Mouse (Mus musculus) heart, embryonic 16.5 days (tissue): ENCODE measurements around the gene Wdfy4. TPM values are rescaled to one million over a fixed set of nuclear protein-coding genes. Genes with fewer than 3 reads are reported as not detected.

Source experiments
- ATAC-seq: fragments of 200-750 bp; cut with Nextera tagmentation; replicated peaks from 2 replicates; pipeline ENCODE4 v1.8.0; 2017; ENCODE audit warnings: moderate number of reproducible peaks; ENCODE audit not compliant: insufficient read depth, low FRiP score; ENCODE audit errors: extremely low read depth
- H3K27ac ChIP-seq: fragments of 300-500 bp; sonication (generic); 2 replicates; pipeline ENCODE4 v1.5.1; 2014; ENCODE audit warnings: mild to moderate bottlenecking, low read length, control low read depth, moderate library complexity
- H3K27me3 ChIP-seq: fragments of 300-500 bp; sonication (generic); 2 replicates; pipeline ENCODE4 v1.6.1; 2014; ENCODE audit warnings: low read length, mixed read lengths; ENCODE audit not compliant: control insufficient read depth, insufficient read depth
- H3K36me3 ChIP-seq: fragments of 300-500 bp; sonication (generic); 2 replicates; pipeline ENCODE4 v1.6.1; 2014; ENCODE audit not compliant: control insufficient read depth, insufficient read depth
- H3K4me1 ChIP-seq: fragments of 300-500 bp; sonication (generic); 2 replicates; pipeline ENCODE4 v1.6.1; 2014; ENCODE audit warnings: low read length, mixed read lengths; ENCODE audit not compliant: control insufficient read depth, insufficient read depth
- H3K4me2 ChIP-seq: fragments of 300-500 bp; sonication (generic); 2 replicates; pipeline ENCODE4 v1.6.1; 2014; ENCODE audit warnings: low read depth, mild to moderate bottlenecking, control low read depth, low read length
- H3K4me3 ChIP-seq: fragments of 300-500 bp; sonication (generic); 2 replicates; pipeline ENCODE4 v1.5.1; 2014; ENCODE audit warnings: mild to moderate bottlenecking, control low read depth, low read length
- H3K9ac ChIP-seq: fragments of 300-500 bp; sonication (generic); 2 replicates; pipeline ENCODE4 v1.6.1; 2014; ENCODE audit warnings: low read length, control low read depth
- H3K9me3 ChIP-seq: fragments of 300-500 bp; sonication (generic); replicated peaks from 2 replicates; pipeline ENCODE4 v1.6.1; 2016; ENCODE audit warnings: low read length; ENCODE audit not compliant: control insufficient read depth
- WGBS: fragments of 180-500 bp; shearing (Covaris S2); extraction: QIAGEN DNeasy Blood & Tissue Kit; methylation state at CpG from one replicate; pipeline ENCODE4 v1.1.7; 2014; 5-methylcytosine and 5-hydroxymethylcytosine counted together
- polyA plus RNA-seq: library from polyadenylated mRNA; unstranded; fragments of >200 nt; fragmentation: Nextera tagmentation; extraction: Ambion mirVana; gene quantifications from 2 replicates; pipeline ENCODE4 v1.2.1, GENCODE M21; 2015

The Wdfy4 gene
- polyA plus RNA-seq, 1 experiment from 2014 or later: 1.2 TPM

DNA sequence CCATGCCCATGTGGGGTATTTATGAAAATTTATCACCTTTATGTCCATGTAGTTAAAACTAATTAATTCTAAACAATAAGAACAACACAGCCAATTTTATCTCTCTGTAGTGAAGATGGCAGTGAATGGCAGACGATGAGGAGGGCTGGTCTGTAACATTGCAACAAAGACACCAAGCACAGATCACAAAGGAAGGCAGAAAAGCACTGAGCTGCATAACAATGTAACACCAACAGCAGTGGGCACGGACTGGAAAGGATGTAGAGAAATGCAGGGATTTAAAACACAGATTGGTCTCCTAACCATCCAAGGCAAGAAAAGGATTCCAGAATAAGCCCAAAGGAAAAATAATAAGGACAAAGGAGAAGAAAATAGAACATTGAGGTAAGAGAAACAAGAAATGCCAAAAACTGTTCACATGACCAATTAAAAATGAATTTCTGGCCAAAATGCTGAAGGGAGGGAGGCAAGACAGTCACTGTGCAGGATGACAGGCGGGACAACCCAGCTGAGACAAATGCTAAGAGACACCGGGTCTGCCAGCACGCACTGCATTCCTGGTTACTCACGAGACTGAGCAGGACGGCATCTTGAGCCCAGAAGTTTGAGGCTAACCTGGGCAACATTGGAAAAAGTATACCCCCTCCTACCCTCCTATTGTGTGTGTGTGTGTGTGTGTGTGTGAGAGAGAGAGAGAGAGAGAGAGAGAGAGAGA lies 54.1 kb downstream of the Wdfy4 start:
- no peaks in the 10 kb centered on the region for H3K9me3 ChIP-seq
- no peak overlapping the region for H3K4me2 ChIP-seq
- H3K36me3 ChIP-seq: no peaks in the 10 kb centered on the region
- no peak overlapping the region for H3K4me3 ChIP-seq
- no peak overlapping the region for H3K9ac ChIP-seq
- no peaks in the 10 kb centered on the region for H3K27me3 ChIP-seq
- WGBS: 72% methylated on average over 7 of the region's 7 CpGs
- H3K27ac ChIP-seq: no peak overlapping the region
- no peaks in the 10 kb centered on the region for H3K4me1 ChIP-seq
- no peak for ATAC-seq

DNA sequence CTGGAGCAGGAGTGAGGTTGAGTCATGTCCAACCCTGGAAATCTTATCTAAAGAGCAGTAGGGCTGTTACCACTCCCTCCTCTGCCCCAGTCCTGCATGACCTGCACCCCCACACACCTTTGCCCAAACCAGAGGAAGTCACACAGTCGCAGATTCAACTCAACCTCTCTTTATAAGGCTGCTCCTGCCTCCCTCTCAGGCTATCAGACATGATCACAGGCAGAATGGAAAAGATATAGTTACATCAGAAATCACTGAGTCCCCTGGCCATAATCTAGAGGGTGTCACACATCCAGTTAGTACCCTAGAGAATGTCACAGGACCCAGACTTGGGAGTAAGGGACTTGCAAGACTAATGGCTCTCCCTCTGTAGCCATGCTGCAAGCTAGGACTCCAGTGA lies 68.7 kb downstream of the Wdfy4 start:
- Histone ChIP-seq H3K27me3 (no peaks in the 10 kb centered on the region), H3K9ac (no peak overlapping the region), H3K36me3 (no peaks in the 10 kb centered on the region), H3K4me3 (no peak overlapping the region), H3K4me1 (no peaks in the 10 kb centered on the region), H3K4me2 (no peak overlapping the region), H3K27ac (no peak overlapping the region), H3K9me3 (no peaks in the 10 kb centered on the region)
- WGBS: 59% methylated on average over 1 of the region's 1 CpGs
- no peak for ATAC-seq

DNA sequence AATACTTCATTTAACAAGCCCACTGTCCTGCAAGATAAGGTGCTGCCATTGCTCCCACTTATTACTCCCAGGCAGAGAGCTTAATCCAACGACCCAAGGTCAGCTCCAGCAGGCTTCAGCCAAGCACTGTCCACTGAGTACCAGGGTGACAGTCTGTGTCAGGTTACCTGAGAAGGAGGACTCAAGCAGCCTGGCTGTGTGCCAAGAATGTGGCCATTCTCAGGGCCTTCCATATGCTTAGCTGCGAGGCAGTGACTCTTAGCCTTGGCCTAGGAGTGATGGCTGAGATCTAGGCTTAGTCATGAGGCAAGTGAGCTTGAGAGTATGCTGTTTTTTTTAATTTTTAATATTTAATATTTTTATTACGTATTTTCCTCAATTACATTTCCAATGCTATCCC lies 80.5 kb downstream of the Wdfy4 start:
- H3K27ac ChIP-seq: no peak overlapping the region
- no peaks in the 10 kb centered on the region for H3K9me3 ChIP-seq
- H3K4me2 ChIP-seq: no peak overlapping the region
- no peak overlapping the region for H3K4me3 ChIP-seq
- no peaks in the 10 kb centered on the region for H3K36me3 ChIP-seq
- no peak overlapping the region for H3K9ac ChIP-seq
- H3K27me3 ChIP-seq: no peaks in the 10 kb centered on the region
- no peaks in the 10 kb centered on the region for H3K4me1 ChIP-seq
- ATAC-seq: no peak
- WGBS: 59% methylated on average over 3 of the region's 3 CpGs

DNA sequence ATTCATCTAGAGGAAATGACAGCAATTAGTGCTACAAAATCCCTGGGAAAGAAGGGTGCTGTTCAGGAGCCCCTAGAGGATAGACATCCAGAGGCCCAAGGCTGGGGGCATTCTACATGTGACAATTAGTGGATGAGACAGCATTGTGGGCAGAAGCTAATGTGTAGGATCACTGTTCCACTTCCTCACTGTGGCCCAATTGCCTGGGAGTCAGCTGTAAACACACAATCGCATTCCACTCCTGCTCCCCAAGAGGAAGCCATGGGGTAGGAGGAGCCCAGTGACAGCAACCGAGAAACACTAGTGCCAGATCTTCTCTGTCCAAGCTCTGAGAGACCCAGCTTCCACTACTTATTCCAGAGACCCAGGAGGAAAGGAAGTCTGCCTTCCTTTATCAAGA lies 83.7 kb downstream of the Wdfy4 start:
- no peak overlapping the region for H3K4me2 ChIP-seq
- H3K36me3 ChIP-seq: no peaks in the 10 kb centered on the region
- H3K27me3 ChIP-seq: no peaks in the 10 kb centered on the region
- no peak for ATAC-seq
- 35% methylated on average over 2 of the region's 2 CpGs for WGBS
- no peaks in the 10 kb centered on the region for H3K9me3 ChIP-seq
- H3K4me3 ChIP-seq: no peak overlapping the region
- H3K27ac ChIP-seq: no peak overlapping the region
- no peak overlapping the region for H3K9ac ChIP-seq
- H3K4me1 ChIP-seq: no peaks in the 10 kb centered on the region

DNA sequence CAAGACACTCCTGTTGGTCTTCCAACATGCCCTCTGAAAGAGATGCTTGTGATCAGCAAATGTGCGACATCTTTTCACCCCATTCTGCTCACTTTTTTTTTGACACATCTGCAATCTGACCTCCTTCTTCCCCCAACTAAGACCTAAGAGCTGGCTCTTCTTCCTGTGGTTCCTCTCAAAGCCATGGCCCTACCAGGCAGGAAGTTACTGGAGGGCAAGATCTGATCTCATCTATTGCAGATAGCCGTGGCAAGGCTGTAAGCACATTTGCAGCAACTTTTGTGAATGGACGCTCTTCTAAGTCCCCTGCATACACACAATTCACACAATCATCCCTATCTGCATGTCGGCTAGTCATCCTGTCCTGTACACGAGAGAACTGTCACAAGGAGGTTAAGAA lies 85.4 kb downstream of the Wdfy4 start:
- ATAC-seq: no peak
- H3K4me2 ChIP-seq: no peak overlapping the region
- no peak overlapping the region for H3K27ac ChIP-seq
- no peaks in the 10 kb centered on the region for H3K9me3 ChIP-seq
- no peak overlapping the region for H3K9ac ChIP-seq
- no peaks in the 10 kb centered on the region for H3K36me3 ChIP-seq
- no peak overlapping the region for H3K4me3 ChIP-seq
- WGBS: 60% methylated on average over 5 of the region's 5 CpGs
- no peaks in the 10 kb centered on the region for H3K4me1 ChIP-seq
- no peaks in the 10 kb centered on the region for H3K27me3 ChIP-seq

DNA sequence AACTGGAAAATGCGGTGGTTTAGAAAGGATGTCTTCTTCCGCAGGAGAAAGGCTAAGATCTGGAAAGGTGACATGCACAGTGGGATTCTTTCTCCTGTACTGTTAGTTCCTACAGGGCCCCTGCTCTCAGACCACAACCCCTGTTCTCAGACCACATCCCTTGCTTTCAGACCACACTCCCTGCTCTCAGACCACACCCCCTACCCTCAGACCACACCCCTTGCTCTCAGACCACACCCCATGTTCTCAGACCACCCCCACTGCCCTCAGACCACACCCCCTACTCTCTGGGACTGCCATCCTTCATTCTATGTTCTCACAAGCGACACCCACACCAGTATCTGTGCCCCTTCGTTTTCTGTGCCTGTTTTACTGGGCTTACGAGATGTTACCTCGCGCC lies 86.2 kb downstream of the Wdfy4 start:
- 61% methylated on average over 7 of the region's 7 CpGs for WGBS
- peak; percentile 68; the same call in 1 of the 2 replicates for ATAC-seq
- no peaks in the 10 kb centered on the region for H3K36me3 ChIP-seq

DNA sequence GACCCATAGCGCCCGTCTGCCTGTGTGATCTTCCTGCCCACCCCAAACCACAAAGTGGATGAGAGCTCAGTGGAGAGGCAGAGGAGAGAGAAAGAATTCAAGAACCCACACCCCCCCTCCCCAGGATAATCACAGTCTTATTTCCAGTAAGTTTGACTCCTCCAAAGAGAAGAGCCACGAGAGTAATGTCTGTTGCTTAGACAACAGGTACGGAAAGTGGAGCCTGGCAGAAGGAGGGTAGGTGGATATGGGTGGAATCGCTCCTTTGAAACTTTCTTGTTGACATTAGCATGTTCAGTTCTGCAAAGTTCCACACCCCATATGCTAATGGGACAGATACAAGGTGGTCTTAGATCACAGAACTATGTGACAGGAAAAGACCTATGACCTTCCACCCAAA lies 88.8 kb downstream of the Wdfy4 start:
- no peak for ATAC-seq
- H3K9me3 ChIP-seq: no peaks in the 10 kb centered on the region
- WGBS: 80% methylated on average over 5 of the region's 5 CpGs

More for the DNA sequence above, 86.2 kb downstream of the Wdfy4 start:
- Histone ChIP-seq H3K4me1 (no peaks in the 10 kb centered on the region), H3K4me3 (no peak overlapping the region), H3K9me3 (no peaks in the 10 kb centered on the region), H3K27ac (no peak overlapping the region), H3K4me2 (no peak overlapping the region), H3K27me3 (no peaks in the 10 kb centered on the region), H3K9ac (no peak overlapping the region)

DNA sequence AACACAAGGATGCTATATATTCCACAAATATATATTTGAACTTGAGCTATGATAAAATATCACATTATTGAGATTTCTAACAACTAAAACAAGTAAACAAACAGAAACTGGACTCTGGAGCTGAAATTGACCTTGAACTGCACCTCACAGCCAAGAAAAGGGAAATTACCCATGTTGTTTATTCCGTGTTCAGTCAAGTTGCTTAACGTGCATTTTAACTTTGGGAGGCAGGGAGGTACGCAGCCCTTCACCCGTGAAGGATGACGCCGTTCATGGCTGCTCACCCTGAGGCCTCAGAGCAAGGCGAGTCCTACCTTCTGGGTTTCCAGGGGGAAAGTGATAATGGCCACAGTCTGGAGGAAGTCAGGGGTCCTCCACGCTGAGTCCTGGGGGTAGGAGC lies 102.0 kb downstream of the Wdfy4 start:
- no peaks in the 10 kb centered on the region for H3K9me3 ChIP-seq
- H3K4me1 ChIP-seq: no peaks in the 10 kb centered on the region
- H3K27ac ChIP-seq: no peak overlapping the region
- no peak overlapping the region for H3K4me3 ChIP-seq
- H3K27me3 ChIP-seq: no peaks in the 10 kb centered on the region
- H3K36me3 ChIP-seq: no peaks in the 10 kb centered on the region
- 84% methylated on average over 8 of the region's 8 CpGs for WGBS
- no peak overlapping the region for H3K9ac ChIP-seq
- no peak overlapping the region for H3K4me2 ChIP-seq
- ATAC-seq: no peak

More for the DNA sequence above, 88.8 kb downstream of the Wdfy4 start:
- H3K4me3 ChIP-seq: no peak overlapping the region
- no peak overlapping the region for H3K9ac ChIP-seq
- no peaks in the 10 kb centered on the region for H3K4me1 ChIP-seq
- H3K4me2 ChIP-seq: no peak overlapping the region
- no peak overlapping the region for H3K27ac ChIP-seq
- no peaks in the 10 kb centered on the region for H3K36me3 ChIP-seq
- no peaks in the 10 kb centered on the region; the same call in 1 of the 2 replicates for H3K27me3 ChIP-seq

DNA sequence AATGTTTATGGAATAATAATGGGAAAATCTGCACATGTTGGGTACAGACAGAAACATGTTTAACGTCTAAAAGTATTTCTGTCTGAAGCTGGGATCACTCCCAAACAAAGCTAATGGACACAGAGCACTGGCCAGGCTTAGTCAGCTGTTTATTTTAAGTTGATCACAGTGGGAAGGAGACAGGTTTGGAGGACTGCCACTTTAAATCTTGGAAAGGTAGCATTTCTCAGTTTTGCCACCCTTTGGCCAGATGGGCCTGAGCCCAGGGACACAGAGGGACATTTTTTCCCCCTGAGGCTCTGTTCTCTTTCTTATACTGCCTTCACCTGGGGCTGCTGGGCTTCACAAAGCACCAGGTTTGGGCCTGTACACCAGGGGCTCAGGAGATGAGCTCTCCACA lies 103.0 kb downstream of the Wdfy4 start:
- ATAC-seq: no peak
- Histone ChIP-seq H3K4me2 (no peak overlapping the region), H3K9ac (no peak overlapping the region), H3K4me1 (no peaks in the 10 kb centered on the region), H3K4me3 (no peak overlapping the region), H3K9me3 (no peaks in the 10 kb centered on the region), H3K36me3 (no peaks in the 10 kb centered on the region), H3K27me3 (no peaks in the 10 kb centered on the region), H3K27ac (no peak overlapping the region)
- WGBS: 59% methylated on average over 1 of the region's 1 CpGs
